Mouse (Mus musculus) CH12.LX (cell line): ENCODE data around the gene Psd. TPM values are rescaled to one million over a fixed set of nuclear protein-coding genes. Genes with fewer than 3 reads are reported as not detected.

Source experiments
- DNase-seq: peaks from one replicate; pipeline ENCODE4 v3.0.0-alpha.2; 2013; ENCODE audit errors: extremely low read depth
- H3K27ac ChIP-seq: 2 replicates; pipeline ENCODE4 v1.5.1; 2012; ENCODE audit warnings: low read depth, mild to moderate bottlenecking, control low read depth, moderate library complexity; ENCODE audit not compliant: insufficient read depth
- H3K27me3 ChIP-seq: replicated peaks from 2 replicates; pipeline ENCODE3; 2012; ENCODE audit warnings: inconsistent platforms
- H3K36me3 ChIP-seq, 2 experiments: replicated peaks in 1 of 2; 2 replicates each; pipeline versions ENCODE3 to v1.6.1; 2012; ENCODE audit warnings: inconsistent platforms in 1 of 2, low read length in 1 of 2, mild to moderate bottlenecking in 1 of 2, mixed read lengths in 1 of 2, moderate library complexity in 1 of 2; ENCODE audit not compliant: control insufficient read depth in 1 of 2, insufficient read depth in 1 of 2
- H3K4me1 ChIP-seq, 2 experiments: 2 replicates each; pipeline ENCODE4 v1.6.1; 2012; ENCODE audit warnings: inconsistent platforms in 1 of 2, moderate library complexity in 1 of 2; ENCODE audit not compliant: insufficient read depth in 2 of 2, control insufficient read depth in 1 of 2
- H3K4me2 ChIP-seq: 2 replicates; pipeline ENCODE4 v1.6.1; 2012; ENCODE audit warnings: low read depth, mild to moderate bottlenecking, control low read depth; ENCODE audit not compliant: poor library complexity, insufficient read depth, severe bottlenecking
- H3K4me3 ChIP-seq, 3 experiments: fragments of 150-350 bp in 1 of 3; sonication (generic) in 1 of 3; replicated peaks in 1 of 3; 2 replicates each; pipeline versions ENCODE3 to v1.5.1; 2011 to 2012; ENCODE audit warnings: low read depth in 2 of 3, low read length in 2 of 3, mild to moderate bottlenecking in 2 of 3, moderate library complexity in 2 of 3, control low read depth in 1 of 3, improper control_type of control experiment in 1 of 3, inconsistent platforms in 1 of 3, mixed read lengths in 1 of 3; ENCODE audit not compliant: poor library complexity in 1 of 3
- H3K79me2 ChIP-seq: replicated peaks from 2 replicates; pipeline ENCODE4 v1.6.1; 2012; ENCODE audit warnings: mild to moderate bottlenecking, moderate library complexity; ENCODE audit not compliant: control insufficient read depth, poor library complexity, insufficient read depth, severe bottlenecking; ENCODE audit errors: extremely low read depth
- H3K9ac ChIP-seq: 2 replicates; pipeline ENCODE4 v1.6.1; 2012; ENCODE audit warnings: low read depth, mild to moderate bottlenecking, control low read depth, moderate library complexity; ENCODE audit not compliant: insufficient read depth
- H3K9me3 ChIP-seq: replicated peaks from 2 replicates; pipeline ENCODE3; 2012; ENCODE audit warnings: low read length, inconsistent platforms, mixed read lengths
- BHLHE40 ChIP-seq: IDR thresholded peaks from 2 replicates; pipeline ENCODE4 v1.6.1; 2011; ENCODE audit warnings: mild to moderate bottlenecking, low read depth, low read length, improper control_type of control experiment
- CHD2 ChIP-seq: IDR thresholded peaks from 2 replicates; pipeline ENCODE4 v1.6.1; 2011; ENCODE audit warnings: low read length, improper control_type of control experiment
- CTCF ChIP-seq, 2 experiments: IDR thresholded peaks in 1 of 2; conservative IDR thresholded peaks in 1 of 2; 2 replicates each; pipeline ENCODE4 v1.5.1; 2011 to 2012; ENCODE audit warnings: low read depth in 2 of 2, low read length in 2 of 2, improper control_type of control experiment in 1 of 2, inconsistent platforms in 1 of 2, mild to moderate bottlenecking in 1 of 2, moderate library complexity in 1 of 2
- ELF1 ChIP-seq: IDR thresholded peaks from 2 replicates; pipeline ENCODE4 v1.6.1; 2014; ENCODE audit warnings: low read depth, mild to moderate bottlenecking, inconsistent platforms, low read length, improper control_type of control experiment
- EP300 ChIP-seq: IDR thresholded peaks from 2 replicates; pipeline ENCODE4 v1.6.1; 2011; ENCODE audit warnings: low read length, improper control_type of control experiment
- ETS1 ChIP-seq: conservative IDR thresholded peaks from 2 replicates; pipeline ENCODE4 v1.6.1; 2012; ENCODE audit warnings: low read depth, mild to moderate bottlenecking, inconsistent platforms, low read length, improper control_type of control experiment, moderate library complexity
- GABPA ChIP-seq: IDR thresholded peaks from 2 replicates; pipeline ENCODE4 v1.6.1; 2012; ENCODE audit warnings: low read depth, low read length, improper control_type of control experiment, inconsistent platforms; ENCODE audit not compliant: insufficient replicate concordance
- IRF4 ChIP-seq: IDR thresholded peaks from 2 replicates; pipeline ENCODE4 v1.6.1; 2014; ENCODE audit warnings: low read depth, mild to moderate bottlenecking, inconsistent platforms, low read length, improper control_type of control experiment
- JUN ChIP-seq: IDR thresholded peaks from 2 replicates; pipeline ENCODE4 v1.6.1; 2011; ENCODE audit warnings: low read depth, mild to moderate bottlenecking, low read length, improper control_type of control experiment, moderate library complexity; ENCODE audit not compliant: insufficient read depth
- JUND ChIP-seq: conservative IDR thresholded peaks from 2 replicates; pipeline ENCODE4 v1.6.1; 2011; ENCODE audit warnings: low read depth, low read length, improper control_type of control experiment
- KAT2A ChIP-seq: IDR thresholded peaks from 2 replicates; pipeline ENCODE4 v1.6.1; 2012; ENCODE audit warnings: low read length, improper control_type of control experiment, inconsistent platforms; ENCODE audit not compliant: insufficient replicate concordance
- MAX ChIP-seq: IDR thresholded peaks from 2 replicates; pipeline ENCODE4 v1.6.1; 2011; ENCODE audit warnings: low read length, improper control_type of control experiment
- MAZ ChIP-seq: IDR thresholded peaks from 2 replicates; pipeline ENCODE4 v1.6.1; 2012; ENCODE audit warnings: low read depth, mild to moderate bottlenecking, inconsistent platforms, low read length, improper control_type of control experiment, moderate library complexity
- MEF2A ChIP-seq: IDR thresholded peaks from 2 replicates; pipeline ENCODE4 v1.6.1; 2014; ENCODE audit warnings: low read depth, mild to moderate bottlenecking, inconsistent platforms, low read length, improper control_type of control experiment, borderline replicate concordance
- MYC ChIP-seq: IDR thresholded peaks from 2 replicates; pipeline ENCODE4 v1.6.1; 2011; ENCODE audit warnings: low read depth, mild to moderate bottlenecking, improper control_type of control experiment, low read length
- NELFE ChIP-seq: IDR thresholded peaks from 2 replicates; pipeline ENCODE4 v1.6.1; 2011; ENCODE audit warnings: low read depth, low read length, improper control_type of control experiment
- NRF1 ChIP-seq: IDR thresholded peaks from 2 replicates; pipeline ENCODE4 v1.6.1; 2014; ENCODE audit warnings: low read depth, mild to moderate bottlenecking, inconsistent platforms, low read length, improper control_type of control experiment, moderate library complexity
- TBP ChIP-seq: conservative IDR thresholded peaks from 2 replicates; pipeline ENCODE4 v1.6.1; 2011; ENCODE audit warnings: low read depth, low read length, improper control_type of control experiment
- TCF12 ChIP-seq: IDR thresholded peaks from 2 replicates; pipeline ENCODE4 v1.6.1; 2014; ENCODE audit warnings: low read depth, mild to moderate bottlenecking, inconsistent platforms, low read length, improper control_type of control experiment
- USF1 ChIP-seq: IDR thresholded peaks from 2 replicates; pipeline ENCODE4 v1.6.1; 2014; ENCODE audit warnings: low read depth, mild to moderate bottlenecking, inconsistent platforms, low read length, improper control_type of control experiment
- ZKSCAN1 ChIP-seq: IDR thresholded peaks from 2 replicates; pipeline ENCODE4 v1.6.1; 2012; ENCODE audit warnings: low read depth, inconsistent platforms, low read length, improper control_type of control experiment, borderline replicate concordance
- ZNF384 ChIP-seq: IDR thresholded peaks from 2 replicates; pipeline ENCODE4 v1.6.1; 2012; ENCODE audit warnings: low read depth, low read length, improper control_type of control experiment, inconsistent platforms
- dilution Hi-C: fragments of 300-500 bp; cut with MboI; formaldehyde crosslinking; loops from 2 replicates; pipeline ENCODE4 v1.14.3; 2020; ENCODE audit warnings: low sequenced_read_pairs; ENCODE audit not compliant: extremely low pct_unique_long_range_greater_than_20kb, extremely low pct_ligation_motif_present
- in situ Hi-C: fragments of 300-500 bp; cut with MboI; formaldehyde crosslinking; loops from 3 replicates; pipeline ENCODE4 v1.14.3; 2019; ENCODE audit warnings: low sequenced_read_pairs, low pct_ligation_motif_present, low pct_unique_long_range_greater_than_20kb, mixed read lengths
- polyA plus RNA-seq: library from polyadenylated mRNA; unstranded; fragments of >175 nt; gene quantifications from 2 replicates; pipeline ENCODE4 v1.2.1, GENCODE M21; 2012; ENCODE audit warnings: low read depth; ENCODE audit not compliant: insufficient read length
- total RNA-seq, 2 experiments: library from RNA; depleted of rRNA; stranded (reverse); fragments of 300-350 nt in 1 of 2; fragments of >200 nt in 1 of 2; gene quantifications; 2 replicates each; pipeline ENCODE4 v1.2.3; 2012 to 2014

The Psd gene
- 1.3 and 2.2 TPM in 2 replicates for total RNA-seq (2012; rRNA removed)
- total RNA-seq (2014; rRNA removed), result 0.39 and 0.70 TPM in 2 replicates
- polyA plus RNA-seq, result 20.1 and 20.6 TPM in 2 replicates

GRCm38 (mm10) chr19:46326756-46327305 lies at the start of gene Psd:
Gene Psd, minus strand, starts transcription at chr19:46327156.
- Histone ChIP-seq H3K4me3 (peak within 1 kb of the TSS; percentile 67 to 86 (median 68)), H3K27ac (peak within 1 kb of the TSS; percentile 88), H3K79me2 (no peaks in the 10 kb centered on the region), H3K9ac (peak within 1 kb of the TSS; percentile 92)
- DNase-seq, result no peak
- dilution Hi-C loops, result no loop called here
- TF ChIP-seq NRF1, result peak; percentile 86
- no peak for TF ChIP-seq KAT2A
- TF ChIP-seq, all 38 proteins: peak for 1
- Histone ChIP-seq H3K36me3 (peaks cover 15 to 24% of the 10 kb centered on the region in 2 experiments), H3K27me3 (peaks cover 44% of the 10 kb centered on the region), H3K4me2 (peak within 1 kb of the TSS; percentile 79), H3K9me3 (no peaks in the 10 kb centered on the region), H3K4me1 (peaks cover 9 to 47% of the 10 kb centered on the region in 2 experiments)
- in situ Hi-C loops, result no loop called here

DNA sequence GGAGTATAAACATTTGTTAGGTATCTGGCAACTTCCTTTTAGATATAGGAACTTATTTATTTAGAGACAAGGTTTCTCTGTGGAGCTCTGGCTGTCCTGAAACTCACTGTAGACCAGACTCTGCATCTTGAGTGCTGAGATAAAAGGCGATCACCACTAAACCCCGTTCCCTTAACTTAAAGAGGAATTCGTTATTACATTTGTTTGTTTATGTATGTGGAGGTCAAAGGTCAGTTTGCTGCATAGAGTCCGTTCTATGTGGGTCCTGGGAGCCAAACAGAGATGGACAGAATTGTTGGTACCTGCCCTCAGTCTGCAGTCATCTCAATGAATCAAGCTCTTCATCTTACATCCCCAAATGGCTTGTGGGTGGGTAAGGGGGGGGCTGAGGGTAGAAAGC lies 48.9 kb upstream of the Psd start:
- no peak overlapping the region for H3K4me3 ChIP-seq
- H3K27me3 ChIP-seq, result no peaks in the 10 kb centered on the region
- in situ Hi-C loops, result no loop called here
- peaks cover 46 to 90% of the 10 kb centered on the region in 2 experiments for H3K36me3 ChIP-seq
- no peaks in the 10 kb centered on the region for H3K79me2 ChIP-seq
- dilution Hi-C loops, result no loop called here
- 0 out of 4 replicates have a peak, but pooled peaks cover 0 to 4% of the 10 kb centered on the region in 2 experiments for H3K4me1 ChIP-seq
- DNase-seq, result no peak
- H3K9me3 ChIP-seq, result no peaks in the 10 kb centered on the region
- no peak for TF ChIP-seq MYC
- TF ChIP-seq EP300, result no peak
- H3K9ac ChIP-seq, result no peak overlapping the region
- no peak overlapping the region for H3K27ac ChIP-seq
- H3K4me2 ChIP-seq, result no peak overlapping the region

DNA sequence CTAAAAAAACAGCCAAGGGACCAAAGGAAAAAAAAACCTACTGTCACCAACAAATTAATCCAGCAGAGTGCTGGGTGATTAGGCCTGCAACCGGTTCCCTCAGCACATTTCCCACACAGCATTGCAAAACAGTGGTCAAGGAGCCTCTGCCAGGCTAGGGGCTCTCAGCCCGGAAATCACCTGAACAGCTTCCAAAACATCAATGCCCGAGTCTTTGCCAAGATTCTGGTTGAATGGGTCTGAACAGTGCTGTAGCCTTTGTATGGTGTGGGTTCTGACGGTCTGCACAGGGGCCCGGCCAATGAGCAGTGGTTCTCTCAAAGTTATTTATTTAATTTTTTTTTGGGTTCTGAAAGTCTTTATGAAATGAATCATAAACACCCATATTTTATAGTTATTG lies 48.5 kb upstream of the Psd start:
- TF ChIP-seq NELFE, result no peak
- no peak for TF ChIP-seq MAZ
- TF ChIP-seq GABPA, result no peak
- TF ChIP-seq NRF1, result no peak
- TF ChIP-seq ZNF384, result no peak
- no peak for TF ChIP-seq USF1
- no peak for TF ChIP-seq BHLHE40
- TF ChIP-seq CTCF (conservative IDR thresholded peaks at IDR 0.05 in 1 of 2, IDR thresholded peaks at IDR 0.05 in 1 of 2; ENCODE audit: low read depth in 2 of 2, low read length in 2 of 2), result no peak
- TF ChIP-seq JUND, result no peak
- no peak for TF ChIP-seq JUN
- TF ChIP-seq ELF1, result no peak
- TF ChIP-seq CHD2, result no peak
- TF ChIP-seq TCF12, result no peak
- TF ChIP-seq IRF4, result no peak
- no peak for TF ChIP-seq ETS1
- no peak for TF ChIP-seq MAX
- TF ChIP-seq TBP, result no peak
- TF ChIP-seq MEF2A, result no peak
- no peak for TF ChIP-seq ZKSCAN1
- no peak for TF ChIP-seq MYC
- TF ChIP-seq, all 38 proteins: peak for 0
- peaks cover 42 to 87% of the 10 kb centered on the region in 2 experiments for H3K36me3 ChIP-seq
- in situ Hi-C loops, result no loop called here

More for the DNA sequence above, 48.5 kb upstream of the Psd start:
- Histone ChIP-seq H3K4me3 (no peak overlapping the region), H3K9ac (no peak overlapping the region), H3K27me3 (no peaks in the 10 kb centered on the region), H3K4me2 (no peak overlapping the region), H3K9me3 (no peaks in the 10 kb centered on the region), H3K27ac (no peak overlapping the region), H3K79me2 (no peaks in the 10 kb centered on the region), H3K4me1 (0 out of 4 replicates have a peak, but pooled peaks cover 0 to 4% of the 10 kb centered on the region in 2 experiments)
- DNase-seq, result no peak
- dilution Hi-C loops, result no loop called here
